Mouse (Mus musculus) large intestine, adult 2 months (tissue): Measurements from ENCODE around the gene Eml5. TPM values are rescaled to one million over a fixed set of nuclear protein-coding genes. Genes with fewer than 3 reads are reported as not detected.

ENCODE experiments used
- DNase-seq: peaks from one replicate; pipeline ENCODE4 v3.0.0-alpha.2; 2012; ENCODE audit warnings: low read depth, low spot score
- WGBS: fragments of 180-500 bp; shearing (Covaris S2); methylation state at CpG from one replicate; pipeline ENCODE4 v1.1.7; 2018; 5-methylcytosine and 5-hydroxymethylcytosine counted together
- polyA plus RNA-seq: library from polyadenylated mRNA; depleted of rRNA; stranded (reverse); fragments of >200 nt; gene quantifications from 2 replicates; pipeline ENCODE4 v1.2.3, GENCODE M21; 2012; rRNA removed

Eml5 gene
- polyA plus RNA-seq, 1 experiment: 0.30 TPM

DNA sequence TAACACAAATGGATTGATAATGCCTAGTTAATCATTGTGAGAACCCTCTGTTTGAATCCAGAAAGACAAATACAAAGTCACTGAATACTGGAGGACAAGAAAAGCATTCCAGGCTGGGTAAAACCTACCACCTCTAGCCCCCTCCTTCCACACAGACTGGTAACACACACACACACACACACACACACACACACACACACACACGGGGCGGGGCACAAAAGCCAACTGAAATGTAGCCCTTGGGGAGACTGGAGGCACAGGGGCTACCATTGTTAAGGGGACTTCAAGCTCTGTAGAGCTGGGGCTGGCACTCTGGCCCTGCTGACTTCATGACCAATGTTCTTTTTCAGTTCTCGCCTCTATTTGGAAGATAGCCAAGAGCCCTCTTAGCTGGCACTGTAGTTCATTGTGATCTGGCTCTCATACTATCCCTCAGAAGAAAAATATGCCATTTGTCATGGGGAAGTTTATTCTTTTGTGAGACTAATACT is 160.2 kb downstream of the Eml5 start:
- no peak for DNase-seq

DNA sequence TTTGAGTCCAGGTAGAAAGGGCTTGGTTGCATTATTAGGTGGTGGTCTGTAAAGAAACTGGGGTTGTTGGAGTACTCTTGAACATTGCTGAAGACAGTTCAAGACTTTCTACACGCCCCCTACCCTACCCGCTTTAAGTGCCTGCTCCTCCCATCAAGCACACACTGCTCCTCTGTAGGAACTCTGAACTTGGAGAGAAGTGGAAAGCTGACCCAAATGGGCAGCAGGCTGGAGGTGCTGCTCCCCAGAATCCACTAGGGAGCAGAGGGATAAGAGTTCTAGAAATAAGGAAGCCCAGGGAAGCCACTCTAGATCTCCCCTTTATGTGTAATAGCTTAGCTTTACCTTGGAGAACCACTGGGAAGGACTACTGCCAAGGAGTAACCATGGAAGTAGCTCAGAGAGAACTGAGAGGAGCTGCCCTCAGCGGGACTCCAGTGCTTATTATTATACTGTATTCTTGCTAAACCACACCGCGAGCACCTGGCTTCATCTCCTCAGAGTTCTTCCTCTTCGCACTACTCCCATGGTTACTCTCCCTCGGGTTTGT is 163.4 kb downstream of the Eml5 start:
- DNase-seq: no peak
- 14% methylated on average over 7 of the region's 7 CpGs for WGBS

More for the DNA sequence above, 160.2 kb downstream of the Eml5 start:
- WGBS: 23% methylated on average over 3 of the region's 3 CpGs

DNA sequence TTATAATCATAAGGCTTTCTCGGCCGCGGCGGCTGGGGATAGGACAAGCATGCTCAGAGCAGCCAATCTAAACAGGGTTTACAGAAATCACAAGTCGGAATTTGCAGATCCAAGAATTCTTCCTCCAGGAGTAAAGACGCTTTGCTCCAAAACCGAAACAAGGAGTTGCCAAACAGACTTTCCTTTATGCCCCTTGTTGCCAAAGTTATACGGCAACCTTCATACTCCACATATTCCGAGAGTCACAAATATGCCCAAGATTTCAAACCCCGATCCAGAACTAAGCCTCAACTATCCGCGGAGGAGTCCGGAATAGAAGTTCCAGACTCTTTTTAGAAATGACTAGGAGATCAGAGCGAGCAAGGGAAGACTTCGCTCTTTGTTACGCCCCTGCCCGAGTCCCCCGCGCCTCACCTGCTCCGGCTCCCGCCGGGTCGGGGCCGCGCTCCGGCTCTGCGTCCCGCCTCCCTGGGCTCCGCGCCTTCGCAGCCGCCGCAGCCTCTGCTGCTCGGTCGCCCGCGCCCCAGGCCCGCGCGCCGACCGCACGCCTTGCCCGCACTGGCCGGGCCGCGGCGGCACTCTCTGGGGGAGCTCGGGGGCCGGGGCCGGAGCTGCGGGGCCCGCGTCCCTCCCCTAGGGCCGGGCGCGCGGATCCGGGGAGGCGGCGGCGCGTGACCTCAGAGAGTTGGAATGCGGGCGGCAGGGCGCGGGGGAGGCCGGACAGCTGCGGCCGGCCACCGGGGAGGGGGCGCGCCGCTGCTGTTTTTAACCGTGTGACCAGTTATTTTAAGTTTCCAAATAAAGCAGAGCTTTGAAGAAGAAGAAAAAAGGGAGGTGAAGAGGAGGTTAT is 164.1 kb downstream of the Eml5 start, which contains the start of gene Ptpn21:
TSS of gene Ptpn21 (minus strand) at position 455 of the 850 bp plus-strand sequence.
- DNase-seq: no peak
- WGBS: 1% methylated on average over 75 of the region's 75 CpGs

Other genes with a start within 250 kb of the Eml5 start
- 10.9 and 13.9 TPM in 2 replicates for gene Ptpn21, start 164.1 kb downstream of the Eml5 start, polyA plus RNA-seq
- gene Zc3h14, start 154.5 kb downstream of the Eml5 start, polyA plus RNA-seq: 35.8 and 37.1 TPM in 2 replicates
- 2.9 and 3.5 TPM in 2 replicates for gene Ttc8, start 19.1 kb upstream of the Eml5 start, polyA plus RNA-seq